Mouse (Mus musculus): ENCODE data around the gene Fam229a.

DNA sequence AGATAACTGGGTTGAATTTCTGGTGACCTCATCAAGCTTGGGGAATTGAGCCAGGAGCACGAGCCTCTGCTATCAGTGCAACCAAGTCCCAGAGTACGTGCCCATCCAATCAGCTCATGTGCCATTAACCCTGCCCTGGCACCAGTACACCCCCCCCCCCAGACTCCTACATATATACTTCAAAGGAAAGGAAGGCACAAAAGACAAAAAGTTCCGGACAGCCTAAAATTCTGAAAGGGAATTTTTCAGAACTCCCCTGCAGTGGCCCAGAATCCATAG, 17.2 kb downstream of the Fam229a start:
- TF ChIP-seq CTCF (IDR thresholded peaks at IDR 0.05; ENCODE audit: low read depth) (no peak), EP300 (IDR thresholded peaks at IDR 0.05; ENCODE audit: low read depth) (no peak)

Measured in liver, postnatal 0 days (tissue).